Mouse (Mus musculus): Measurements from ENCODE around the gene Hnrnpa3. TPM values are rescaled to one million over a fixed set of nuclear protein-coding genes. Genes with fewer than 3 reads are reported as not detected.

The Hnrnpa3 gene
- total RNA-seq, 2 experiments from 2014 or later = 108 to 125 TPM

DNA sequence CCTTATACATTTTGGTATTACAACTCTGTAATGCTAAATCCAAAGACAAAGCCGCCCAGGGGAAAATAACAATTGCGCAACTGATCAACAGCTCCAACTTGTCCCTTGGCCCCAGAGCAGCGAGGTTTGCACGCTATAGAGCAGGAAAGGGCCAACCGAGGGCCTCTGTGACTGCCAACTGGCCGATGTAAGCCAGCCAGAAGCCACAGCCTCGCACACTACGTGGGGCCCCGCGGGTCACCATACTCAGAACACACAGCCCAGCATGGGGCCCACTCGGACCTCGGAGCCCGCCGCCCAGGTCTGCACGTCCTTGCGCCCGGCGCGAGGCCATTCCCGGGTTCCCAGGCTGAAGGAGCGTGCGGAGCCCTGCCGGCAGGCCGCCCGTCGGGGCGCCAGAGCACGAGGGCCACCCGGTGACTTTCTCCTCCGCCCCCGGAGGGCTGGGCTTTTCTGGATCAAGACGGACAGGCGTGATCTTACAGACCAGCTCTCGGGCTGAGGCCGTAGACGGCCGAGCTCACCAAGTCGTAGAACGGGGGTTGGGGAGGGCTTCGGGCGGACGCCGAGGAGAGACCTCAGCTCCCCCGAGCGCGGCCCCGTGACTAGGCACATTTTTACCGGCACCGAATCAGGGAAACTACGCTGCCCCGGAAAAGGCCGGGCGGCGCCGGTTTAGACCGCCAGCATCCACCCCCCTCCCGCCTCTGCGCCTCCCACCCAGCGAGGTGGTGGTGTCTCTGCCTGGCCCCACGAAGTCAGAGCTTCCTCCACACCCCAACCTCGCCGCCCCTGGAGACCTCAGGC lies 44.5 kb downstream of the Hnrnpa3 start:
- peak; percentile 93 for DNase-seq

DNA sequence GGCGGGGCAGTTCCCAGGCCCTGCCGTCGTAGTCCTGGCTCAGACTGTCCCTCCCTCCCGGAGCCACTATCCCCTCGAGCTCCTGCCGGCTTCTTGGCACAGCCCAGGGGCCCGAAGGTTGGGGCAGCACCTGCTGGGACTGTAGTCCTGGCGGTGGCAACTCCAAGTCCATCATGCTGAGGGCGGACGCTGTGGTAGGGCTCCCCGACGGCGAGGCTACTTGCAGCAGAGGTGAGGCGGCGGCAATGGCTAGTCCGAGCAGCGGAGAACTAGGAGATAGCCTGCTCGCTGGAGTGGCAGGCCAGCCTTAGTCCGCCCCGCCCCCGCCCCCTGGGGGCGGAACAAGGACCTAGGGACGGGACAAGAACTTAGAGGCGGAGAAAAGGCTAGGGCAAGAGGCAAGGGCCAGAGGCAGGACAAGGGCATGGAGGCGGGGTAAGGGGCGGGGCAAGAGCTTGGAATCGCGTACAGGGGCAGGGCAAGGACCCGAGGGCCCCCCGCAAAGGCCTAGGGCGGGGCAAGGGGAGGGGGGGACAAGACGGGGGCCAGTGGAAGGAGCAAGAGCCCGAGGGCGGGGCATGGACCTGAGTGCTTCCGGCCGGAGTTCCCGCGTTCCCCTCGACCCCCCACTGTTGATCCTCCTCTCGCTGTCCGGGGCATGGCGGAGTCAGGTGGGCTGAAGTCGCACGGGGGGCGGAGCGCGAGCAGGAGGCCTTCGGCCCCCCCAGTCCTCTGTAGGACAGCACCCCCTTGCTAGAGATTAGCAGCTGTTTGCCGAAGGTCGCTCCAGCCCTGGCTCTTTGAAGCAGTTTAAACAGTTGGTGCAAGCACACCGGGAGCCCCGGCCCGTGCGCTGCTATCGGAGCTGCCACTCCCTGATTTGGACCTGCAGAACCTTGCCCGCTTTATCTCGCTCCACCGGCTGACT lies 45.4 kb downstream of the Hnrnpa3 start, which contains the start of gene Nfe2l2:
Nfe2l2 (minus strand) TSS at position 408 of the 928 bp plus-strand sequence.
- DNase-seq = peak; percentile 100

DNA sequence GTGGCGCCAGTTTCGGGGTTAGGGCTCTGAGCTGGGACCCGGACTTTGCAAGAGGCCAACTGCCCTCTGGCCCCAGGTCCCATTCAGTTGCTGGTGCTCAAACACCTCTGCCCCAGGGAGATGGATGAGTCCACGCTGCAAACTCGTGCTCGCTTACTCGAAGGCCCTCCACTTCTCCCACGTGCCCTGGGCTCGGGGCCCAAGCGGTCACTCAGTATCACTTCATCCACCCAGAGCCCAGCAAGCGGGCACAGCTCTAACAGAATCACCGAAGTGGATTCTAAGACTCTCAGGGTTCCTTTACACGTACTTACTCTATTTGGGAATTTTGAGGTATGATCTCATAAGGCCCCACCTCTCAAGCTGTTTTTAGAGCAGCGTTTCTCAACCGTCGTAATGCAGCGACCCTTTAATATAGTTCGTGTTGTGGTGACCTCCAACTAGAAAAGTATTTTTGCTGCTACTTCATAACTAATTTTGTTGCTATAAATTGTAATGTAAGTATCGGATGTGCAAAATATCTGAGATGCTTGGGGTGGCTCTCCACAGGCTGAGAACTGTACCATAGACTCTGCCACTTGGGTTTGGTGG lies 46.2 kb downstream of the Hnrnpa3 start:
- DNase-seq = no peak

DNA sequence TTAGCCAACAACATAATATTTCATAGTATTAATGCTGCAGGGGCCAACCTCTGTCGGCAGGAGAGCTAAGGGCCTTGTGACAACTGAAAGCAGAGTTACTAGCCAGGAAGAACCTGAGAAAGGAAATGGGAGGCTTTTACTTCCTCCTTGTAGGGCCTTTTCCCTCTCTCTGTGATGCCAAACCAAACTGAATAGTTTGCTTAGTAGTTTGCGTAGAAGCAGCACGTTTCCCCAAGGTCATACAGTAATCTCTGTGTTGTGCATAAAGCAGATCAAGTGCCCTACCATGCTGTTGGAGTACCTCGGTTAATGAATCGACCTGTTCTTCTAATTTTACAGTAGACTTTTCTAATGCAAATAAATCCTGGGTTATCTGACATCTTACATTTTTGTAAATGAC lies 47.4 kb downstream of the Hnrnpa3 start:
- no peak for DNase-seq

DNA sequence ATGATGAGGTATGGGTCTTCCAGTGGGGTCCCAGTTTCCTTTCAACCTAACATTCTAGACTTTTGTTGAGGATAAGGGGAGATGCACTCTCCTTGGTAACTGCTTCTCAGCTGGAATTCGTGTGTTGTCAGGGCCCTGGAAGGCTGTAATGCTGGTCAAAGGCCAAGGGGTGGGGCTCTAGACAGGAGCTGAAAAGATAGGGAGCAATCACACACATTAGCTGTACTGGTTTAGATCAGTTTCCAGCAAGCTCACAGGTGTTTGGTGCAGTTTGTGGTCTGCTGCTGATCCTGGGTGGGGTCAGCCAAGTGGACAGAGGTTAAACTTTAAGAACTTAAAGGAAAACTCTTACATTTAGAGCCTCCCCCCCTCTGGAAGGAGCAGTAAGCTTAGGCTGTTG lies 48.4 kb downstream of the Hnrnpa3 start:
- DNase-seq = no peak

DNA sequence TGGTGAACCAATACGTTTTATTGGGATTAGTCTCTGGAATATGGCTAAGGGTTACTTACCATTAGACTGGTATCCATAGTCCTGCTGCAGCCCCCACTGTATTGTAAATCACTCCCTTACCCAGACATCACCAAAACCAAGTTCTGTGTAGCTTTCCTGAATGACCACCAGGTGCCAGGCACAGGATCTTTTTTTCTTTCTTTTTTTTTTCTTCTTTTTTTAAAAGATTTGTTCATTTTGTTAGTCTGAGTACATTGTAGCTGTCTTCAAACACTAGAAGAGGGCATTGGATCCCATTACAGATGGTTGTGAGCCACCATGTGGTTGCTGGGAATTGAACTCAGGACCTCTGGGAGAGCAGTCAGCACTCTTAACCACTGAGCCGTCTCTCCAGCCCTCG lies 54.0 kb downstream of the Hnrnpa3 start:
- no peak for DNase-seq

DNA sequence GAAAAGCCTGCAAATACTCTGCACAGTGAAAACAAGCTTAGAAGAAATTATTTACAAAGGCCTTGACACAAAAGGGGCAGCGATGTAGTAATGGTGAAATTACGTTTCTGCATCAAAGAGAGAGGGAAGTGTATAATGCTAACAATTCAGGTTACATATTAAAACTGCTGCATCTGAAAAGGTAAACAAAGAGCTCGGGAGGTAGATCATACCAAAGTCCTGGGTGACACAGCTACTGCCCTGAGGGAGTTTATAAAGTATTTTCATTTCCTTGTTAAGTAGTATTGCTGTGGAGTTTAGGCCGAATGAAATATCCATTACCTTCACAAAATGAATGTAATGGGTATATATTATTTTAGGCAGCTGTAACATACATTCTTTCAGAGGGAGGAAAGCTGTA lies 55.7 kb downstream of the Hnrnpa3 start:
- no peak for DNase-seq

DNA sequence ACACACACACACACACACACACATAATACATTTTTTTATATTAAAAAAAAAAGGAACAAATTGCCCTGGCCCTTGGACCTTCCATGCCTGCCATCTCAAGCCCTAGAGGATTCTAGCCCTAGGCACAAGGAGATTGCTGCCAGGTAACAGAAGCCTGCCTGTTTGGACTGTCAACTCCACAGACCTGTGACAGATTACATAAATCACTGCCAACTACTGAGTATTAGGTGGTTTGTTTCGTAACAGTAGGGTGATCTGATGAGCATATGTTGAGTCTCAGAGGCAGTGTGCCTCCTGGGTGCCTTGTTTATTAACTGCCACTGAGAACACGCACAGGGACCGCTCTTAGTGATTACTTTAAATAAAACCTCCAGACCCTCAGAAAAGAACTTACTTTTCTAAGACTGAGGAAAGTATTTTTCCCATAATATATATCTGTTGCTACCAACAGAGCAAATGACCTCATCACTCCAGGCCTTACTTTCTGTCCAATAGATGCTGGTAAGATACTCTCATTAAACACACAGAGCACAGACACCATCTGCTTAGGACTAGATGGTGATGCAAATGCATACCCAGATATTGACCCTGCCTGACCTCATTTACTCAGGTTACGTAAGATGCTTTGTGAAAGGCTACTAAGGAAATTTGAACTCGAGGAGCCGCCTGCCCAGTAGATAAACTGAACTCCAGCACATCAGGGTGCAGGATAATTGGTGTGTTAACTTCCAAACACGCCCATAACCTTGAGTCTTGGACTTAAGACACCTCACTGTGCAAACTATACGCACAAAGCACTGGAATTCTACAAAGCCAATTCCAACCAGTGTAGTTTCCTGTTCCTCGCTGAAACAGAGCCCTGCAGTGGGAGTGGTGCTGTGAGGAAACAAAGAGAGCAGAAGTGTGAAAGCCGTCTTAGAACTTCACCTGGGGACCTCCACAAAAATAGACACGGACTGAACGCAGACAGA lies 57.3 kb downstream of the Hnrnpa3 start:
- DNase-seq = no peak

Small RNA genes within 50 kb of the gene (microRNA-seq; reads per million reads assigned to microRNA genes)
- 0 reads per million in 2 experiments for gene Gm24574 (ENCODE audit: borderline replicate concordance in 2 of 2)

Other genes with a start within 250 kb of the Hnrnpa3 start
- 10 to 100 TPM; 27.6 to 29.6 TPM for gene Nfe2l2, start 45.4 kb downstream of the Hnrnpa3 start, total RNA-seq (2021)
- 10 to 100 TPM; 22.4 to 25.4 TPM for gene Agps, start 172.9 kb downstream of the Hnrnpa3 start, total RNA-seq (2021)